Mouse (Mus musculus) layer of hippocampus, postnatal 14 days (tissue): ENCODE data around the gene Nlrp9b. TPM values are rescaled to one million over a fixed set of nuclear protein-coding genes. Genes with fewer than 3 reads are reported as not detected.
"Not testable (repeated sequence)": the region's sequence is repeated elsewhere in the genome, so short reads cannot be mapped to it uniquely, and the experiment has no call there.

ENCODE experiments used
- DNase-seq, 2 experiments: peaks; one replicate each; pipeline ENCODE4 v3.0.0; 2021 to 2022; ENCODE audit warnings: low spot score in 2 of 2, mixed read lengths in 1 of 2
- long read RNA-seq, 2 experiments: library from polyadenylated mRNA; stranded (forward); transcript quantifications; one replicate each; pipeline ENCODE4 v2.0.0; 2021
- total RNA-seq, 2 experiments: library from RNA; stranded (reverse); gene quantifications; 2 replicates each; pipeline ENCODE4 v1.2.3; 2021

Nlrp9b gene
- total RNA-seq: not detected
- long read RNA-seq, experiment 1: 0 reads
- long read RNA-seq, experiment 2: 0 reads

DNA sequence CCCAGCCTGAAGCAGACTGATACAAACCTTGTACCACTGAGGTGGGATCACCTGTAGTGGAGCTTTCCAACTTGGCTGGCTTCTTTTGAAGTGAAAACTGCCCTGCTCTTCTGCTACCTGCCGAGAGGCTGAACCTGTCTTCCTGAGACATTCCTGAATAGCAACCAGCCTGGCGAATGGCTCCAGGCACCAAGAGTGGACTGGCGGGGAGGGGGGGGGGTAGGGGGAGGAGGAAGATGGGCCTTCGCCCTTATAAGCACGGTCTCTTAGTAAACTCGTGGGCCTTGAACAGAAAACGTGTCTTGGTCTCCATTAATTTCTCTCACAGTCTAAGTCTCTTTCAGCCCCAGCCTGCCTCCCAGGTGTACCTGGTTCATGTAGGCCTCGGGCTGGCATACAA lies at the start of gene Nlrp9b:
Gene Nlrp9b (plus strand): TSS at position 301 of the 400 bp plus-strand sequence.
- DNase-seq: not testable (repeated sequence)

- DNase-seq: no peak
Measured at GRCm38 (mm10) chr7:19944709-19945108, 46.6 kb upstream of the Nlrp9b start.

GRCm38 (mm10) chr7:19945201-19945600 lies 46.1 kb upstream of the Nlrp9b start:
- DNase-seq: no peak

- DNase-seq: no peak
Measured at GRCm38 (mm10) chr7:19945821-19946515, 45.3 kb upstream of the Nlrp9b start.

GRCm38 (mm10) chr7:19948956-19949355 lies 42.3 kb upstream of the Nlrp9b start:
- DNase-seq: no peak

DNA sequence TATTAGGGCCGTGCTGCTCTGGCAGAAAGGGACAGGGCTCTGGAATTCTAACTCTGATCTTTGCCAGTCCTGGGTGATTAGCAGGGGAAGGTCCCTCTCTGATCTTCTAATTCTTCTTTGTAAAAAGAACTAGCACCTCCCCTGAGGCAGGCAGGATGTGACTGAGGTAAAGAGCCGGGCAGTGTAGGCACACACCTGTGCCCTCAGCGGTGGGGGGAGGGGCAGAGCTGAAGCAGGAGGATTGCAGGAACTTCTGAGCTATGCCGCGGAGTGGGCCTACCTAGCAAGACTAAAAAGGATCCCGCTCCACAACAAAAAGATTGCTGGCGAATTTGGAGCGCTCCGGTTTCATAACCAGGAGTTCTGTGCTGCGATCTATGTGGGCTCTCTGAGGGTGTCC lies 41.3 kb upstream of the Nlrp9b start:
- no peak for DNase-seq

DNA sequence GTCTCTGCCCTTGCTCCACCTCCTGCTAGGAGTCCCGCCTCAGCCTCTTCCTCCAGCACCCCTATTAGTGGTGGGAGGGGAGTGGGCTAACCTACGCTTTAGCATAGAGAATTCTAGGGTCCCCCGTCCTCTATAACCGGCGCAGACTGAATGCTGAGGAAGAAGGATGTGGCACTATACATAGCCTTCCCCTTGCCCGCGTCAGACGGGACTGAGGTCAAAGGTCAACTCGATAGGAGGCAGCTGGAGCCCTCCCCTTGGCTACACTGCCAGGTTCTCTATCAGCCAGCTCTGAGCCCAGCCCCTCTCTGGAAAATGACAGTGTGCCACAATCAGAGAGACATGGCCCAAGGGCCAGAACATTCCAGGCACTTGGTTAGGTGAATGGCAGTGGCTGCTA lies 40.7 kb upstream of the Nlrp9b start, which contains the start of gene Igsf23:
Gene Igsf23 (minus strand): TSS at position 168 of the 400 bp plus-strand sequence.
- no peak for DNase-seq

GRCm38 (mm10) chr7:19952320-19952986 lies 38.8 kb upstream of the Nlrp9b start:
- DNase-seq: no peak

DNA sequence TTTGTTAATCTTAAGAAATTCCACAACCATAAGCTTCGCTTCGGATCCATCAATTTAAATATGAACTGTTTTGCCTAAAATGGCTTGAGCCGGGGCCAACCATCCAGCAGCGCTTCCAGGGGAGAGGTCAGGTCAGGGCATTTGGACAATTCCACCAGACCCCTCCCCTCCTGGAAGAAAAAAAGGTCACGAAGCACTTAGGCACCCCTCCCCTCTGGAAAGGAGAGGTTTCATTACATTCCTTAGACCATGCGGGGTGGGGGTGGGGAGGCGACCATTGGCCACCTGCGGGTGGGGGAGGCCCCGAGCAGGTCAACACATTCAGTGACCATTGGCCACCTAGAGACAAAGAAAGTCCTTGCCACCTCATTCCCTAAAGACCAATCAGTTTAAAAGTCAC lies 38.2 kb upstream of the Nlrp9b start:
- no peak for DNase-seq

GRCm38 (mm10) chr7:19955861-19956260 lies 35.4 kb upstream of the Nlrp9b start:
- DNase-seq: no peak

GRCm38 (mm10) chr7:19956341-19956781 lies 34.9 kb upstream of the Nlrp9b start:
- peak; percentile 87 to 90 for DNase-seq

- DNase-seq: no peak
Measured at GRCm38 (mm10) chr7:19962423-19962822, 28.8 kb upstream of the Nlrp9b start.

DNA sequence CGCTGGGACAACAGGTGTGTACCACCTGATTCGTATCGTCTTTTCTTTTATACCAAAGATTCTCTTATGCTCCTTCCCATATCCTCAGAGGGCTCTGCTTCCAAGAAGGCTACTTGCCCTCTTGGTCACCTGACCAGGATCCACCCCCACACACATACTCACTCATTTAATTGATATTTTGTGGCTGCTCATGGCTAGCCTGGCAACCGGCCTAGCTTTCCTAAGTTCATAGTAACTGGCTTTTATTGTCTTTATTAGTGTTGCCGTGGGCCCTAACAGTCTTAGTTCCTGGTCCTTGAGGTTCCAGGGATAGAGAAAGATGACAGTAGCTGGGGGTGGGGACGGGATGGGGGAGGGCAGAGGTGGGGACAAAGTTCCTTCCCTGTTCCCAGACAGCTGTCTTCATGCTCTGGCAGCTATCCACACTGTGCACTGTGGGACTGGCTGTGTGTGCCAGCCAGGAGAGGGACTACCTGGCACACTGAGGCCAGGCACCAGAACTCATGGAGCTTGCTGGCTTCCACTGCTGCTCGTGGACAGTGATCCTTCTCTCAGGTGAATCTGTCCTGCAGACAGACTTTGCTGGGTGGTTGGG lies 26.2 kb upstream of the Nlrp9b start, which contains the start of gene Ceacam20:
Gene Ceacam20 (plus strand): TSS at position 428 of the 595 bp plus-strand sequence.
- DNase-seq: no peak

GRCm38 (mm10) chr7:19969106-19969505 lies 22.2 kb upstream of the Nlrp9b start:
- no peak for DNase-seq

- no peak for DNase-seq
Measured at GRCm38 (mm10) chr7:19969541-19970090, 21.6 kb upstream of the Nlrp9b start.

- no peak for DNase-seq
Measured at GRCm38 (mm10) chr7:19970196-19970595, 21.1 kb upstream of the Nlrp9b start.

- no peak for DNase-seq
Measured at GRCm38 (mm10) chr7:19971516-19971915, 19.7 kb upstream of the Nlrp9b start.

GRCm38 (mm10) chr7:19996721-19997120 lies 5.5 kb downstream of the Nlrp9b start:
- DNase-seq: not testable (repeated sequence)

DNA sequence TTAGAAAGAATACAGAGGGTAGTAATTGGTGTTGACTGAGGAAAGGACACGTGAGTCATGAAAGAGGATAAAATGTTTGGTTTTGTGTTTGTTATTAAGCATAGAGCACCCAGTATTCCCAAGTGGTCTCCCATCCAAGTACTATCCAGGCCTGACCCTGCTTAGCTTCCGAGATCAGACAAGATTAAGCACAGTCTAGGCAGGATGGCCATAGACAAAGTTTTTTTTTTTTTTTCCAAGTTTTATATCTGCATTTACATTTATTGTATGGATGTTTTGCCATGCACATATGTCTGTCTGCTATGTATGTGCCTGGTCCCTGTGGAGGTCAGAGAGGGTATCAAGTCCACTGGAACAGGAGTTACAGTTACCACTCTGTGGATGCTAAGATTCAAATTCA lies 18.7 kb downstream of the Nlrp9b start:
- no peak for DNase-seq

DNA sequence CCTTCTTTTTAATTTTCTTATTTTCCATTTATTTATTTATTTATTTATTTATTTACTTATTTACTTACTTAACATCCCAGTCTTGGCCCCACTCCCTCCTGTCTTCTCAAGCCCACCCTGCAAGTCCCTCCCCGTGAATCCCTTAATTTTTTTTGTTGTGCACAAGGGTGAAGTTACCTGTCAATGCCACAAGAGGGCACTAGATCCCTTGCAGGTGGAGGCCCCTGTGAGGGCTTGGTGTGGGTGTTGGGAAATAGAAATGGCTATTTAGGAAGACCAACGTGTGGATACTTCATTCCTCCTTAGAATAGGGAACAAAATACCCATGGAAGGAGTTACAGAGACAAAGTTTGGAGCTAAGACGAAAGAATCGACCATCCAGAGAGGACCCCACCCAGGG lies 72.8 kb downstream of the Nlrp9b start:
- DNase-seq: not testable (repeated sequence)

DNA sequence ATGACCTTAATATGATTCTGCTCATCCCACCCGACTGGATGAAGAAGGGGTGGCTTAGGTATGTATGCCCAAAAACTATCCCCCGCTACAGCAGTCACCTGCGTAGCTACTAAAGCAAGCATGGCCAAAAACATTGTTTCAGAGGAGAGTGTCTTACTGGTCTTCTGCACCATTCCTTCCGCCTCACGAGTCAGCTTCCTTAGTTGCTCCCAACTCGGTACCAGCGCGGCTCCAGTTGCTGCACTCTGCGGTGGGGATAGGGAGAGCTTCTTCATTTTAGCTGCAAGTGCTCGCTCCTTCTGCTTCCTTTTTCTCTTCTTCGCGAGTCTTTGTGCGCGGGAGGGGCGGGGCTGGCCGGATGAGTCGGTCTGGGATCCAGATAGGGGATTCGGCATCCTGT lies 86.9 kb downstream of the Nlrp9b start:
- not testable (repeated sequence) for DNase-seq

DNA sequence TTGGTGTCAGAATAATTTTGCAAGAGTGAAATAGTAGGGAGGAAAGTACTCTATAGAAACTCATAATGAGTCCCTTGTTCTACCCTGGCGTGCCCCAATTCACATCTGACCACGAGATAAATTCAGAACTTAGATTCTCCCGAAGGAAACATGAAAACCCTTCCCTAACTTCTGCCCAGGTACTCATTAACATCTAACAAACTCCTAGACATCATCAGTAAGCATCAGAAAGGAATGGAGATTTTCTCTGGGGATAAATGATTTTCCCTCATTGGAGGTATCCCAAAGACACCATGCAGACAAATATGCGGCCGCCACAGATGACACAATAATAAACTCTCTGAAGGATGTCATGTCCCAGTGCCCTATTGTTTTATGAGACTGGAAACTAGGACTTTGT lies 108.1 kb downstream of the Nlrp9b start, which contains the start of gene Vmn1r91:
Gene Vmn1r91 (plus strand): TSS at position 301 of the 400 bp plus-strand sequence.
- DNase-seq: not testable (repeated sequence)
